Mouse (Mus musculus) embryonic fibroblast, embryonic 13.5 days (primary cell): ENCODE measurements around the gene Lin37.

Source experiments
- CTCF ChIP-seq: IDR thresholded peaks from 2 replicates; pipeline ENCODE4 v1.5.1; 2011; ENCODE audit warnings: mild to moderate bottlenecking, control low read depth, low read length, moderate library complexity, borderline replicate concordance; ENCODE audit not compliant: insufficient read depth
- POLR2A ChIP-seq: IDR thresholded peaks from 2 replicates; pipeline ENCODE4 v1.6.1; 2011; ENCODE audit warnings: low read depth, mild to moderate bottlenecking, control low read depth, low read length, moderate library complexity

- no peak for TF ChIP-seq CTCF
- no peak for TF ChIP-seq POLR2A
Observed at GRCm38 (mm10) chr7:30602583-30602982, 42.9 kb upstream of the Lin37 start.
